Mouse (Mus musculus): ENCODE results near the gene Asprv1.
A peak's percentile ranks its signal among the peaks of the same experiment; 100 is the strongest.

Asprv1 gene

GRCm38 (mm10) chr6:86665560-86666307 is 37.8 kb downstream of the Asprv1 start:
- no peak for DNase-seq (ENCODE audit: low spot score in 2 of 2)

DNA sequence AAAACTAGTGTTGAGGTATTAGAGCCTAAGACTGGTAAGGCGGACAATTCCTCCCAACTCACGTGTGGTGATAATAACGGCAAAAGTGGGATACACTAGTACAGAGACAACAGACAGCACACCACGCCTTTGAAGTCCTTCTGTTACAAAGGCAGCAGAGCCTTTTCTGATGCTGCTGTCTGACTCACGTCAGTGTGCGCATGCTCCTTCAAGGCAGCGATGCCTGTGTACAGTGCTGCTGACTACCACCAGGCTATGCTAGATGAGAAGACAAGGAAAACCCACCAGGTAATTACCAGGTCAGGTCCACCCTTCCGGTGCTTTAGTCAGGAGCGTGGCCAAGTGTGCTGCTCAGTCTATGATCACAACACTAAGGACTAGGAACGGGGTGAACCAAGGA is 39.1 kb downstream of the Asprv1 start:
- DNase-seq (ENCODE audit: low spot score in 2 of 2): no peak

DNA sequence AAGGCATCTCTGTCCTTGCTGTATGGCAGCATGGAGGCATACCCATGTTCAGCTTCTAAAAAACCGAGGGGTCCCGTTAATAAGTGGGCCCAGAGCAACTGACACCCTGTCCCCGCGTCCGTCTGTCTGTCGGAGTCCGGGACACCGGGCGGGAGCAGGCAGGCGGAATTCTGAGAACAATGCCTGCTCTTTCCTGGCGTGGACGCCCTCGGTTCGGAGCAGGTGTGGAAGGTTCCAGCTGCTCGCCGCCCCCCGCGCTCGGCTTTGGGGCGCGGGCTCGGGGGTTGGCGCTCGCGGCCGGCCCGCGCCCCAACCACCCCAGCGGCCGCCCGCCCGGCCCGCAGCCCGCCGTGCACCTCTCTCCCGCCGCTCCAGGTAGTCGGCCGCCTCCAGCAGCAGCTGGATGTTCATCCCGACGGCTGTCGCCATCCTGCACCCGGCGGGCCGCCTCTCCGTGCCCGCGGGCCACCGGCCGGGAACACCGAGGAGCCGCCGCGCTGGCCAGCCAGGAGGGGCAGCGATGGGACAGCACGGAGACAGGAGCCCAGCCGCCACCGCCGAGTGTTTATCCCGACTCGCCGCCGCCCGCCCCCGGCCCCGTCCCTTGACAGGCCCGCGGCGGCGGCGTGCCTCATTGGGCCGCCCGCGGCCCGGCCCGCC is 40.7 kb downstream of the Asprv1 start, which contains the start of gene Mxd1:
Gene Mxd1 (minus strand): TSS at position 582 of the 660 bp plus-strand sequence.
- peak; percentile 17 to 20 for DNase-seq (ENCODE audit: low spot score in 2 of 2)

DNA sequence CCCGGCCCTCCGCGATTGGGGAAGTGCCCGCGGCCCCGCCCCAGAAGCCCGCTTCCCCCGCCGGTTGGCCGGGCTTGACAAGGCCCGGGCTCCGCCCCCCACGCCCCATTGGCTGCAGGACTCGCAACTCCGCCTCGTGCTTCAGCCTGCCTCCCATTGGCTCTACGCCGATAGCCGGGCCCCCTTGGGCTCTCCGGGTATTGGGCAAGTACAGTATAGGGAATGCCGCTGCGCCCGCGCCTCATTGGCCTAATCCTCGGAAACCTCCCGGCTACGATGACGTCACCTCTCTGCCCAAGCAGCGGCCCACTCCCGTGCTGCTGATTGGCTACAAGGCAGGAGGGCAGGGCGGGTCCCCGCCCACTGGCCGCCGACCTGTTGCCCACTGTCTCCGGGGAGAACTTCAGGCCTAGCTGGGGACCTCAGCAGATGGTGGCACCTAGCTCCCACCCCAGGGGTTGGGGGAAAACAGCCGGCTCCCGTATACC is 41.3 kb downstream of the Asprv1 start:
- DNase-seq (ENCODE audit: low spot score in 2 of 2): peak; percentile 100

GRCm38 (mm10) chr6:86670873-86671272 is 42.9 kb downstream of the Asprv1 start:
- DNase-seq (ENCODE audit: low spot score in 2 of 2): peak in 1 of 2 experiments; percentile 32

- no peak for DNase-seq (ENCODE audit: low spot score in 2 of 2)
Measured at GRCm38 (mm10) chr6:86678341-86678740, 50.4 kb downstream of the Asprv1 start.

All from right cerebral cortex, postnatal 36 days (tissue).